Mouse (Mus musculus): Measurements from ENCODE around the gene Tagap.
"Not testable (repeated sequence)": the region's sequence is repeated elsewhere in the genome, so short reads cannot be mapped to it uniquely, and the experiment has no call there.

GRCm38 (mm10) chr17:7957242-7957641 is 31.4 kb downstream of the Tagap start:
- not testable (repeated sequence) for TF ChIP-seq CTCF (conservative IDR thresholded peaks at IDR 0.05; ENCODE audit: insufficient read depth, insufficient read length, low read depth, low read length); POLR2A (IDR thresholded peaks at IDR 0.05; ENCODE audit: low read depth, low read length)
